Mouse (Mus musculus): Measurements from ENCODE around the gene Plcl1. TPM values are rescaled to one million over a fixed set of nuclear protein-coding genes. Genes with fewer than 3 reads are reported as not detected.
A peak's percentile ranks its signal among the peaks of the same experiment; 100 is the strongest.

Gene Plcl1
- polyA plus RNA-seq, 1 experiment, result 3.3 TPM

- no peak for DNase-seq (ENCODE audit: low read depth)
Measured at GRCm38 (mm10) chr1:55704707-55705106, 299.0 kb downstream of the Plcl1 start.

- DNase-seq (ENCODE audit: low read depth), result no peak
Measured at GRCm38 (mm10) chr1:55705173-55705572, 299.5 kb downstream of the Plcl1 start.

GRCm38 (mm10) chr1:55705756-55706155 is 300.0 kb downstream of the Plcl1 start:
- DNase-seq (ENCODE audit: low read depth), result no peak

- DNase-seq (ENCODE audit: low read depth), result no peak
Measured at GRCm38 (mm10) chr1:55706933-55707332, 301.2 kb downstream of the Plcl1 start.

- no peak for DNase-seq (ENCODE audit: low read depth)
Measured at GRCm38 (mm10) chr1:55717283-55717803, 311.6 kb downstream of the Plcl1 start.

GRCm38 (mm10) chr1:55725428-55725827 is 319.7 kb downstream of the Plcl1 start:
- no peak for DNase-seq (ENCODE audit: low read depth)

GRCm38 (mm10) chr1:55729332-55729731 is 323.6 kb downstream of the Plcl1 start:
- no peak for DNase-seq (ENCODE audit: low read depth)

- DNase-seq (ENCODE audit: low read depth), result no peak
Measured at GRCm38 (mm10) chr1:55732951-55733350, 327.2 kb downstream of the Plcl1 start.

GRCm38 (mm10) chr1:55736054-55736740 is 330.5 kb downstream of the Plcl1 start:
- DNase-seq (ENCODE audit: low read depth), result no peak

GRCm38 (mm10) chr1:55736762-55737288 is 331.1 kb downstream of the Plcl1 start:
- peak; percentile 72 for DNase-seq (ENCODE audit: low read depth)

GRCm38 (mm10) chr1:55738746-55739365 is 333.1 kb downstream of the Plcl1 start:
- no peak for DNase-seq (ENCODE audit: low read depth)

- DNase-seq (ENCODE audit: low read depth), result no peak
Measured at GRCm38 (mm10) chr1:55741885-55742284, 336.2 kb downstream of the Plcl1 start.

- DNase-seq (ENCODE audit: low read depth), result no peak
Measured at GRCm38 (mm10) chr1:55748516-55748915, 342.8 kb downstream of the Plcl1 start.

- no peak for DNase-seq (ENCODE audit: low read depth)
Measured at GRCm38 (mm10) chr1:55749770-55750169, 344.0 kb downstream of the Plcl1 start.

GRCm38 (mm10) chr1:55755742-55756141 is 350.0 kb downstream of the Plcl1 start:
- no peak for DNase-seq (ENCODE audit: low read depth)

- DNase-seq (ENCODE audit: low read depth), result no peak
Measured at GRCm38 (mm10) chr1:55762284-55762683, 356.6 kb downstream of the Plcl1 start.

GRCm38 (mm10) chr1:55763171-55763570 is 357.4 kb downstream of the Plcl1 start:
- DNase-seq (ENCODE audit: low read depth), result no peak

- DNase-seq (ENCODE audit: low read depth), result no peak
Measured at GRCm38 (mm10) chr1:55766743-55767142, 361.0 kb downstream of the Plcl1 start.

- DNase-seq (ENCODE audit: low read depth), result no peak
Measured at GRCm38 (mm10) chr1:55770072-55770785, 364.5 kb downstream of the Plcl1 start.

GRCm38 (mm10) chr1:55792817-55793216 is 387.1 kb downstream of the Plcl1 start:
- DNase-seq (ENCODE audit: low read depth), result no peak

All from gonadal fat pad, adult 2 months (tissue).